Mouse (Mus musculus): ENCODE results near the gene Zfp488. TPM values are rescaled to one million over a fixed set of nuclear protein-coding genes. Genes with fewer than 3 reads are reported as not detected.
A peak's percentile ranks its signal among the peaks of the same experiment; 100 is the strongest.

Zfp488 gene
- total and polyA plus RNA-seq, 2 experiments from 2014 or later = not detected

- Histone ChIP-seq H3K27ac (ENCODE audit: low read depth) (no peak overlapping the region), H3K4me3 (ENCODE audit: low read depth, low read length) (no peak overlapping the region), H3K27me3 (ENCODE audit: control insufficient read depth, insufficient read depth, low read length) (peaks cover 43% of the 10 kb centered on the region), H3K4me2 (ENCODE audit: low read depth, low read length) (no peak overlapping the region), H3K9ac (replicated peaks; ENCODE audit: low read depth, low read length) (no peak overlapping the region), H3K4me1 (ENCODE audit: control insufficient read depth, insufficient read depth) (no peaks in the 10 kb centered on the region), H3K9me3 (replicated peaks; ENCODE audit: control insufficient read depth, low read length) (no peaks in the 10 kb centered on the region), H3K36me3 (replicated peaks; ENCODE audit: control insufficient read depth, insufficient read depth, low read length) (no peaks in the 10 kb centered on the region)
- no peak for ATAC-seq (ENCODE audit: insufficient read depth, low read depth)
- no peak for DNase-seq (ENCODE audit: low spot score)
- WGBS = 31% methylated on average over 17 of the region's 17 CpGs
- TF ChIP-seq CTCF (IDR thresholded peaks at IDR 0.05; ENCODE audit: low read depth) (no peak), EP300 (IDR thresholded peaks at IDR 0.05; ENCODE audit: low read depth) (no peak)
Measured at GRCm38 (mm10) chr14:33931853-33932252, 46.7 kb downstream of the Zfp488 start.

- Histone ChIP-seq H3K27ac (ENCODE audit: low read depth) (no peak within 1 kb of the TSS), H3K4me3 (ENCODE audit: low read depth, low read length) (peak within 1 kb of the TSS; percentile 47), H3K9me3 (replicated peaks; ENCODE audit: control insufficient read depth, low read length) (no peaks in the 10 kb centered on the region), H3K4me1 (ENCODE audit: control insufficient read depth, insufficient read depth) (peaks cover 5% of the 10 kb centered on the region; the same call in 1 of the 2 replicates), H3K27me3 (ENCODE audit: control insufficient read depth, insufficient read depth, low read length) (peaks cover 76% of the 10 kb centered on the region), H3K4me2 (ENCODE audit: low read depth, low read length) (peak within 1 kb of the TSS; percentile 87), H3K36me3 (replicated peaks; ENCODE audit: control insufficient read depth, insufficient read depth, low read length) (no peaks in the 10 kb centered on the region), H3K9ac (replicated peaks; ENCODE audit: low read depth, low read length) (0 out of 2 replicates have a peak within 1 kb of the TSS, but pooled peaks have one; percentile 30)
- peak; percentile 62 for ATAC-seq (ENCODE audit: insufficient read depth, low read depth)
- no peak for DNase-seq (ENCODE audit: low spot score)
- TF ChIP-seq CTCF (IDR thresholded peaks at IDR 0.05; ENCODE audit: low read depth) = no peak
- TF ChIP-seq EP300 (IDR thresholded peaks at IDR 0.05; ENCODE audit: low read depth) = no peak
- whole genome bisulfite sequencing = under 1% methylated on average over 73 of the region's 85 CpGs
Measured at GRCm38 (mm10) chr14:33923168-33924070, 55.1 kb downstream of the Zfp488 start, which contains the start of gene Gdf10. TSS of gene Gdf10 (plus strand) at chr14:33923587.

GRCm38 (mm10) chr14:33922771-33923167, 55.8 kb downstream of the Zfp488 start:
- Histone ChIP-seq H3K9me3 (replicated peaks; ENCODE audit: control insufficient read depth, low read length) (no peaks in the 10 kb centered on the region), H3K36me3 (replicated peaks; ENCODE audit: control insufficient read depth, insufficient read depth, low read length) (no peaks in the 10 kb centered on the region), H3K27me3 (ENCODE audit: control insufficient read depth, insufficient read depth, low read length) (peaks cover 80% of the 10 kb centered on the region), H3K9ac (replicated peaks; ENCODE audit: low read depth, low read length) (0 out of 2 replicates have a peak overlapping the region, but pooled peaks have one; percentile 30), H3K27ac (ENCODE audit: low read depth) (no peak overlapping the region), H3K4me2 (ENCODE audit: low read depth, low read length) (peak overlapping the region; percentile 87), H3K4me1 (ENCODE audit: control insufficient read depth, insufficient read depth) (peaks cover 5% of the 10 kb centered on the region; the same call in 1 of the 2 replicates), H3K4me3 (ENCODE audit: low read depth, low read length) (peak overlapping the region; percentile 47)
- ATAC-seq (ENCODE audit: insufficient read depth, low read depth) (no peak), DNase-seq (ENCODE audit: low spot score) (no peak)
- WGBS = 19% methylated on average over 8 of the region's 8 CpGs
- no peak for TF ChIP-seq EP300 (IDR thresholded peaks at IDR 0.05; ENCODE audit: low read depth)
- no peak for TF ChIP-seq CTCF (IDR thresholded peaks at IDR 0.05; ENCODE audit: low read depth)

- Histone ChIP-seq H3K27ac (ENCODE audit: low read depth) (no peak overlapping the region), H3K4me3 (ENCODE audit: low read depth, low read length) (no peak overlapping the region), H3K9me3 (replicated peaks; ENCODE audit: control insufficient read depth, low read length) (no peaks in the 10 kb centered on the region), H3K9ac (replicated peaks; ENCODE audit: low read depth, low read length) (no peak overlapping the region), H3K4me1 (ENCODE audit: control insufficient read depth, insufficient read depth) (peaks cover 5% of the 10 kb centered on the region; the same call in 1 of the 2 replicates), H3K27me3 (ENCODE audit: control insufficient read depth, insufficient read depth, low read length) (peaks cover 67% of the 10 kb centered on the region), H3K36me3 (replicated peaks; ENCODE audit: control insufficient read depth, insufficient read depth, low read length) (no peaks in the 10 kb centered on the region), H3K4me2 (ENCODE audit: low read depth, low read length) (no peak overlapping the region)
- TF ChIP-seq EP300 (IDR thresholded peaks at IDR 0.05; ENCODE audit: low read depth) = no peak
- no peak for TF ChIP-seq CTCF (IDR thresholded peaks at IDR 0.05; ENCODE audit: low read depth)
- 60% methylated on average over 14 of the region's 14 CpGs for WGBS
- DNase-seq (ENCODE audit: low spot score) = no peak
- no peak for ATAC-seq (ENCODE audit: insufficient read depth, low read depth)
Measured at GRCm38 (mm10) chr14:33920727-33921559, 57.6 kb downstream of the Zfp488 start.

Other genes starting within 250 kb of the Zfp488 start
- gene Gdf10, start 55.2 kb downstream of the Zfp488 start, total RNA-seq (2014; rRNA removed; ENCODE audit: low replicate concordance) = 1.1 and 2.2 TPM in 2 replicates
- gene Gdf10, start 55.2 kb downstream of the Zfp488 start, polyA plus RNA-seq (2015; fragmentation: Nextera tagmentation; extraction: Ambion mirVana) = 1.6 and 2.3 TPM in 2 replicates
- gene Gdf2, start 37.7 kb downstream of the Zfp488 start, total RNA-seq (2014; rRNA removed; ENCODE audit: low replicate concordance) = 0.12 and 3.0 TPM in 2 replicates
- 0.25 and 0.27 TPM in 2 replicates for gene Gdf2, start 37.7 kb downstream of the Zfp488 start, polyA plus RNA-seq (2015; fragmentation: Nextera tagmentation; extraction: Ambion mirVana)
- not detected in 2 replicates for gene Rbp3, start 24.8 kb downstream of the Zfp488 start, total RNA-seq (2014; rRNA removed; ENCODE audit: low replicate concordance)
- not detected in 2 replicates for gene Rbp3, start 24.8 kb downstream of the Zfp488 start, polyA plus RNA-seq (2015; fragmentation: Nextera tagmentation; extraction: Ambion mirVana)
- not detected in 2 replicates for gene Gm30083, start 36.4 kb upstream of the Zfp488 start, total RNA-seq (2014; rRNA removed; ENCODE audit: low replicate concordance)
- not detected in 2 replicates for gene Gm30083, start 36.4 kb upstream of the Zfp488 start, polyA plus RNA-seq (2015; fragmentation: Nextera tagmentation; extraction: Ambion mirVana)
- gene Gm5460, start 38.0 kb upstream of the Zfp488 start, total RNA-seq (2014; rRNA removed; ENCODE audit: low replicate concordance) = not detected in 2 replicates
- 0.04 and 0.05 TPM in 2 replicates for gene Gm5460, start 38.0 kb upstream of the Zfp488 start, polyA plus RNA-seq (2015; fragmentation: Nextera tagmentation; extraction: Ambion mirVana)
- not detected in 2 replicates for gene Antxrl, start 73.9 kb upstream of the Zfp488 start, total RNA-seq (2014; rRNA removed; ENCODE audit: low replicate concordance)
- not detected in 2 replicates for gene Antxrl, start 73.9 kb upstream of the Zfp488 start, polyA plus RNA-seq (2015; fragmentation: Nextera tagmentation; extraction: Ambion mirVana)
- gene Anxa8, start 107.2 kb upstream of the Zfp488 start, total RNA-seq (2014; rRNA removed; ENCODE audit: low replicate concordance) = 4.8 and 5.5 TPM in 2 replicates
- gene Anxa8, start 107.2 kb upstream of the Zfp488 start, polyA plus RNA-seq (2015; fragmentation: Nextera tagmentation; extraction: Ambion mirVana) = 1.7 and 2.3 TPM in 2 replicates
- not detected in 2 replicates for gene A630023A22Rik, start 124.0 kb upstream of the Zfp488 start, total RNA-seq (2014; rRNA removed; ENCODE audit: low replicate concordance)
- gene A630023A22Rik, start 124.0 kb upstream of the Zfp488 start, polyA plus RNA-seq (2015; fragmentation: Nextera tagmentation; extraction: Ambion mirVana) = not detected in 2 replicates
- not detected in 2 replicates for gene Npy4r, start 173.7 kb upstream of the Zfp488 start, total RNA-seq (2014; rRNA removed; ENCODE audit: low replicate concordance)
- 0.04 and 0.08 TPM in 2 replicates for gene Npy4r, start 173.7 kb upstream of the Zfp488 start, polyA plus RNA-seq (2015; fragmentation: Nextera tagmentation; extraction: Ambion mirVana)
- gene Gprin2, start 222.9 kb upstream of the Zfp488 start, total RNA-seq (2014; rRNA removed; ENCODE audit: low replicate concordance) = 0.31 and 0.53 TPM in 2 replicates
- gene Gprin2, start 222.9 kb upstream of the Zfp488 start, polyA plus RNA-seq (2015; fragmentation: Nextera tagmentation; extraction: Ambion mirVana) = 0.11 and 0.18 TPM in 2 replicates
- gene Syt15, start 240.8 kb upstream of the Zfp488 start, total RNA-seq (2014; rRNA removed; ENCODE audit: low replicate concordance) = 0.89 and 1.0 TPM in 2 replicates
- 0.31 and 0.65 TPM in 2 replicates for gene Syt15, start 240.8 kb upstream of the Zfp488 start, polyA plus RNA-seq (2015; fragmentation: Nextera tagmentation; extraction: Ambion mirVana)

Measured in heart, postnatal 0 days (tissue).